Mouse (Mus musculus): Measurements from ENCODE around the gene Rep15. TPM values are rescaled to one million over a fixed set of nuclear protein-coding genes. Genes with fewer than 3 reads are reported as not detected.

Gene Rep15
- polyA plus RNA-seq, 1 experiment from 2014 or later, result 5.7 TPM

DNA sequence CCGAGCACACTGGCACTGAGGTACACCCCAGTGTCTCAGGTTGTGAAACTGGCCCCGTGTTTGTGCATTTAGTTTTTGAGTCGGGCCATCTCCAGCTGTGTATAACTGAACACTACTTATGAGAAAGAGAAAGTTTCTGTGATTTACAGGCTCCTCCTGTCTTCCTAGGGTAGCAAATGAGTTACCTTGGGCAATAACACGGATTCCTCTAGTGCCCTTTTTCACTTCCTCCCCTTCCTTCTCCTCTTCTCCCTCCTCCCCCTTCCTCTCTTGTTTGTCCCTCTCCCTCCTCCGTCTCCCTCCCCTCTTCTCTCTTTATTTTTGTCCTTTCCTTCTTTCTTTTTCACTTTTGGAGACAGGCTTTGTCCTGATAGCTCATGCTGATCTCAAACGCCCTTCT is 20.8 kb upstream of the Rep15 start:
- ATAC-seq, result no peak
- Histone ChIP-seq H3K9me3 (no peaks in the 10 kb centered on the region), H3K4me1 (replicated peaks) (no peaks in the 10 kb centered on the region), H3K4me2 (replicated peaks) (no peak overlapping the region), H3K4me3 (replicated peaks) (no peak overlapping the region), H3K36me3 (peaks cover 7% of the 10 kb centered on the region; the same call in 1 of the 2 replicates), H3K27ac (no peak overlapping the region), H3K9ac (no peak overlapping the region), H3K27me3 (replicated peaks) (no peaks in the 10 kb centered on the region)
- 79% methylated on average over 6 of the region's 6 CpGs for WGBS

DNA sequence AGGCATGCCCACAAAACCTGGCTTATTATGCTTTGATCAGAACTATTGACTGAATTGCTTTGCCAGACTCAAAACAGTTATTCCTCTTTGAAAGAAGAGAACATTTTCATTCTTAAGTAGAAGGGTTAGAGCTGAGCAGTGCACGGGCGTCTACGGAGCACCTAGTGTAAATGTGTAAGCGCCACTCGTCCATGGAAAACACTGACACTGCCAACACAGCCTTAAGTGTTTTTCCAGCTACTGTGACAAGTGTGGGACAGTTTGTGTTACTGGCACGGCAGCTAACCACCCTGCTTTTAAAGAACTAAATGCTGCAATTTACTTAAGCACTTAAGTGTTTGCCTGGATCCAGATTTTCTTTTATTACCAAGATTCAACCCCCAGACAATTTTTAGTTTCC is 20.4 kb upstream of the Rep15 start:
- 87% methylated on average over 6 of the region's 6 CpGs for WGBS
- H3K27ac ChIP-seq, result no peak overlapping the region
- H3K9ac ChIP-seq, result no peak overlapping the region
- ATAC-seq, result no peak
- no peak overlapping the region for H3K4me2 ChIP-seq (replicated peaks)
- H3K4me1 ChIP-seq (replicated peaks), result no peaks in the 10 kb centered on the region
- no peak overlapping the region for H3K4me3 ChIP-seq (replicated peaks)
- peaks cover 7% of the 10 kb centered on the region; the same call in 1 of the 2 replicates for H3K36me3 ChIP-seq
- no peaks in the 10 kb centered on the region for H3K27me3 ChIP-seq (replicated peaks)
- H3K9me3 ChIP-seq, result no peaks in the 10 kb centered on the region

DNA sequence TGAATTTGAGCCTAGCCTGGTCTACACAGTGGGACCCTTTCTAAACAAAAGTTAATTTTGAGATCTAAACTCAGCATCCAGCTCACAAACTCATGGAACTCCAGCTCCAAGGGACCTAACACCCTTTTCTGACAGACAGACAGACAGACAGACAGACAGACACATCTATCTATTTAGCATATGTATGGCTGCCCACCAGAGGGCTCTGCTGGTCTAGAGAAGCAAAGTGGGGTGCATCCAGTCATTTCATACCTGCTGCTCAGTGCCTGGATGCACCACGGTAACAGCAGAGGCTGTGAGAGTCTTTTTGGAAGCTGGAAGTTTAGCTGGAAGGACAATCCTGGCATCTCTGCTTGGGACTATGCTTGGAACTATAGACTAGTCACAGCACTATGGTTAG is 18.8 kb upstream of the Rep15 start:
- Histone ChIP-seq H3K9me3 (no peaks in the 10 kb centered on the region), H3K27ac (no peak overlapping the region), H3K27me3 (replicated peaks) (no peaks in the 10 kb centered on the region), H3K9ac (no peak overlapping the region), H3K4me3 (replicated peaks) (no peak overlapping the region), H3K4me2 (replicated peaks) (no peak overlapping the region), H3K36me3 (peaks cover 7% of the 10 kb centered on the region; the same call in 1 of the 2 replicates), H3K4me1 (replicated peaks) (no peaks in the 10 kb centered on the region)
- no peak for ATAC-seq
- 87% methylated on average over 1 of the region's 1 CpGs for WGBS

DNA sequence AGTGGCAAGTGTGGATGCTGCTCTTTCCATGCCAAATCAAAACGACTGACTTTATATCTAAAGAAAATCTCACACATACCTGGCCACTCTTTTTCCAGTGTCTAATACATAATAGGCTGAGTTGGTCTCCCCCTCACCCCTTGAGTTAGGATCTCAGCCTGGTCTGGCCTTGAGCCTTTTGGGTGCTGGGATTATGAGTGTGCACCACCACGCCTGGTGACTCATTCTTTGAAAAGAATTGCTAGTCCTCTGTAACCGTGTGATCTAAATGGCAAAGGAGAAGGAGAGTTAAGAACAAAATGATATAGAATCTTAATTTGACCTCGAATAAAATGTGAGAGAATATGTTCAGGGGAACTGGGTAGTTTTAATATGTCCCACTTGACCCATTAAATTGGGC is 14.5 kb upstream of the Rep15 start:
- no peak overlapping the region for H3K4me3 ChIP-seq (replicated peaks)
- H3K9ac ChIP-seq, result no peak overlapping the region
- H3K9me3 ChIP-seq, result no peaks in the 10 kb centered on the region
- 85% methylated on average over 4 of the region's 4 CpGs for WGBS
- ATAC-seq, result no peak
- H3K4me2 ChIP-seq (replicated peaks), result no peak overlapping the region
- peaks cover 18% of the 10 kb centered on the region for H3K36me3 ChIP-seq
- H3K27ac ChIP-seq, result no peak overlapping the region
- no peaks in the 10 kb centered on the region for H3K4me1 ChIP-seq (replicated peaks)
- H3K27me3 ChIP-seq (replicated peaks), result no peaks in the 10 kb centered on the region

DNA sequence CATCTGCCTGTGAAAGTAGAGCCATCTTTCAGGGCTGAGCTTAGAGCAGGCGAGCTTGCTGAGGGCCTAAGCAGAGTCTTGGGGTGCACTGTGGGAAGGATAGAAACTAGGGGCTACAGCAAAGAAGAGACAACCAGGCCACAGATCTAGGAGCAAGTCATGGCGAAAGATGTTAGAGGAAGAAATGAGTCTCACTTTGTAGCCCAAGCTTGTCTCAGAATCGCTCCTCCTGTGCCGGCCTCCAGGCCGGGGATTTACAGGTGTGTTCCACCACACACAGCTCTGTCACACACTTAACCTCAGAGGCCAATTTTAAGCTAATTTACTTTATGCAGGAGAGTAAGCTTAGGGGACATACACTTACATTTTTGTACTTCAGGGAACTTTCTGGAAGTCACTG is 14.0 kb upstream of the Rep15 start:
- H3K4me3 ChIP-seq (replicated peaks), result no peak overlapping the region
- no peak overlapping the region for H3K9ac ChIP-seq
- no peaks in the 10 kb centered on the region for H3K9me3 ChIP-seq
- no peaks in the 10 kb centered on the region for H3K4me1 ChIP-seq (replicated peaks)
- H3K36me3 ChIP-seq, result peaks cover 18% of the 10 kb centered on the region
- H3K4me2 ChIP-seq (replicated peaks), result no peak overlapping the region
- no peak for ATAC-seq
- 94% methylated on average over 5 of the region's 5 CpGs for WGBS
- no peaks in the 10 kb centered on the region for H3K27me3 ChIP-seq (replicated peaks)
- H3K27ac ChIP-seq, result no peak overlapping the region

DNA sequence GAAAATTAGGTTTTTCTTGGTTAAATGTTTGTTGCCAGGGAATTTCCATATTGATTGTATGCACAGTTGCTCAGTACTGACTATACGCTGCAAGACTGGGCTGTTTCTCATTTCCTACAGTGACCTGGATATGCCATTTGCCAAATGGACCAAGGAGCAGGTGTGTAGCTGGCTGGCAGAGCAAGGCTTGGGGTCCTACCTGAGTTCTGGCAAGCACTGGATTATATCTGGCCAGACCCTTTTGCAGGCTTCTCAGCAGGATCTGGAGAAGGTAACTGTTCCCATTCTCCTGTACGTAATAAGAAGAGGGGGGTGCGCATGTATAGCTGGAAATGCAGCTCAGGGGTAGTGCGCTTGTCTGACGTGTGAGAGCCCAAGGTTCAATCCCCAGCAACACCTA is 11.2 kb upstream of the Rep15 start:
- WGBS, result 96% methylated on average over 5 of the region's 5 CpGs
- H3K4me1 ChIP-seq (replicated peaks), result no peaks in the 10 kb centered on the region
- H3K9me3 ChIP-seq, result no peaks in the 10 kb centered on the region
- H3K9ac ChIP-seq, result no peak overlapping the region
- no peaks in the 10 kb centered on the region for H3K27me3 ChIP-seq (replicated peaks)
- ATAC-seq, result no peak
- H3K36me3 ChIP-seq, result peaks cover 19% of the 10 kb centered on the region
- H3K27ac ChIP-seq, result no peak overlapping the region
- H3K4me2 ChIP-seq (replicated peaks), result no peak overlapping the region
- H3K4me3 ChIP-seq (replicated peaks), result no peak overlapping the region

DNA sequence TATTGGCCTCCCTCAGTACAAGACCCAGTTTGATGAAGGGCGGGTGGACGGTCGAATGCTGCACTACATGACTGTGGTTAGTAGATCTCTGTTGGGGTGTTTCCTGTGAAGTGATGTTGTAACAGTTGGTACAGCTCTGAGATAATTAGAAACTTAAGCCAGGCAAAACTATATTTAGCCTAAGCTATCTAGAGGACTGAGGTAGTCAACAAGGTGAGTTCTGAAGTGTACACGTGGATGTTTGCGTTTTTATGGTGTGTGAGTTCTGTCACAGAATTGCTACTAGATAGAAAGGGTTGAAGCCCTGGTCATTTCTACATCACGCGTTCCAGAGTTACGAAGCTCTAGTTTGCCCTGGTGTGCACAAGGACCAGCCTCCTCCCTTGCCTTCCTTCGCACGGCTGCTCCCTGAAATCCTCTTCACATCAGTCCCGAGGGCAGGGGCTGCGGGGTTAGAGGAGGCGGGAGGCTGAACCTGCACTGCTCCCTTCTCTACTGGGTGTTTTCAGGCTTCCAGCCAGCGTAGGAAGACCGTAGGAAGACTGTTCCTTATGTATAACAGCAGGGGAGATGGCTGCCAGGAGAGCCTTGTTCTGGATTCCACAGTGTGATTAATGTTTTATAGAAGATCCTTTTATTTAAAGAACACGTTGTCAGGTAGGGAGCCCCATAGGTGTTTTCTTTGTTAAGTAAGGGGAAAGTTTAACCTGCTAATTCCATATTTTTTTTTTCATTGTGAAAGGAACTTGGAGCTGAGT is 9.8 kb upstream of the Rep15 start:
- H3K27ac ChIP-seq, result no peak overlapping the region
- H3K4me1 ChIP-seq (replicated peaks), result no peaks in the 10 kb centered on the region
- no peak for ATAC-seq
- no peak overlapping the region for H3K9ac ChIP-seq
- no peaks in the 10 kb centered on the region for H3K9me3 ChIP-seq
- 87% methylated on average over 16 of the region's 16 CpGs for WGBS
- H3K36me3 ChIP-seq, result peaks cover 28% of the 10 kb centered on the region
- no peak overlapping the region for H3K4me3 ChIP-seq (replicated peaks)
- no peak overlapping the region for H3K4me2 ChIP-seq (replicated peaks)
- no peaks in the 10 kb centered on the region for H3K27me3 ChIP-seq (replicated peaks)

DNA sequence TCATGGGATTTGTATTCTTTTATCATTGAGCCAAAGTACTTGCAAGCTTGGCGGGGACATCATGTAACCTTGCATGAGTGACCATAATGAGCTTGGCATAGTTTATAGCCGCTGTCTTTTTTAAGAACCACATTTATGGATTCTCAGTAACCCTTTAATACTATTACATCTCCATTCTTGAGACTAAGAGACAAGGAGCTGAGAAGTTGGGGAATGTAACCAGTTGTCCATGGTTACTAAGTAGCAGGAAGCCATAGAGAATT is 9.3 kb upstream of the Rep15 start:
- no peak overlapping the region for H3K4me2 ChIP-seq (replicated peaks)
- H3K9me3 ChIP-seq, result no peaks in the 10 kb centered on the region
- H3K36me3 ChIP-seq, result peaks cover 28% of the 10 kb centered on the region
- no peaks in the 10 kb centered on the region for H3K27me3 ChIP-seq (replicated peaks)
- H3K4me1 ChIP-seq (replicated peaks), result no peaks in the 10 kb centered on the region
- no peak overlapping the region for H3K9ac ChIP-seq
- 93% methylated on average over 2 of the region's 2 CpGs for WGBS
- H3K27ac ChIP-seq, result no peak overlapping the region
- ATAC-seq, result no peak
- H3K4me3 ChIP-seq (replicated peaks), result no peak overlapping the region

DNA sequence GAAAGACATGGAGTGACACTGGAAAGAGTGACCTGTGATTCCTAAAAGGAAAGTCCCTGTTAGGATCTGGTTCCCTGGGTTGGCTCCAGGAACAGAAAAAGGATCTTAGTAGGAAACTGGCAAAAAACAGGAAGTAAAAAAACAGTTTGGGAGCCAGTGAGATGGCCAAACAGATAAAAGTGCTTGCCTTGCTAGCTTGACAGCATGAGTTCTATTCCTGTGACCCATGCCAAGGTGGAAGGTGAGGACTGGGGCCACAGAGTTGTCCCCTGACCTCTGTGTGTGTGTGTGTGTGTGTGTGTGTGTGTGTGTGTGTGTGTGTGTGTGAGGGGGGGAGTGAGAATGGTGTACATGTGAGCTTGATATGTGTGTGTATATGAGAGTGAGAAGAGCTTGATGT is 8.8 kb upstream of the Rep15 start:
- Histone ChIP-seq H3K4me1 (replicated peaks) (no peaks in the 10 kb centered on the region), H3K4me2 (replicated peaks) (no peak overlapping the region), H3K36me3 (peaks cover 31% of the 10 kb centered on the region), H3K9ac (no peak overlapping the region), H3K9me3 (no peaks in the 10 kb centered on the region), H3K27me3 (replicated peaks) (no peaks in the 10 kb centered on the region), H3K4me3 (replicated peaks) (no peak overlapping the region), H3K27ac (no peak overlapping the region)
- no peak for ATAC-seq

DNA sequence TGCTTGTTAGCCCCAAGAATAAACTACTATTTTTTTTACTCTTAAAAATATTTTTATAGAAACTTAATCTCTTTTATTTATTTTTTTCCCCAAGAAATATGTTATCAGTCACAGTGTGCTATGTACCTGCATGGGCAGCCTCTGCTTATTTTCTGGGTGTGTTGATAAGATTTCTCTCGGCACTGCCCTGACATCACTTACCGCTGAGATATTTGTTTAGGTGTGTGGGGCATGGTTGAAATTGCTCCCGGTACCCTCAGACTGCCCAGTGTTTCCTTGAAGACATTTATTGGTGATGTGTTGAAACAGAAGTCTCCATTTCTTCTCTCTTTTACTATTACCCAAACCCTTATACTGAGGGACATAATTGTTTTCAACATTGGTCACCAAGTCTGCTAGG is 7.6 kb upstream of the Rep15 start:
- H3K27me3 ChIP-seq (replicated peaks), result no peaks in the 10 kb centered on the region
- H3K4me1 ChIP-seq (replicated peaks), result no peaks in the 10 kb centered on the region
- no peak overlapping the region for H3K27ac ChIP-seq
- H3K9me3 ChIP-seq, result no peaks in the 10 kb centered on the region
- H3K36me3 ChIP-seq, result peaks cover 27% of the 10 kb centered on the region
- WGBS, result 59% methylated on average over 3 of the region's 3 CpGs
- no peak overlapping the region for H3K9ac ChIP-seq
- H3K4me3 ChIP-seq (replicated peaks), result no peak overlapping the region
- H3K4me2 ChIP-seq (replicated peaks), result no peak overlapping the region
- no peak for ATAC-seq

DNA sequence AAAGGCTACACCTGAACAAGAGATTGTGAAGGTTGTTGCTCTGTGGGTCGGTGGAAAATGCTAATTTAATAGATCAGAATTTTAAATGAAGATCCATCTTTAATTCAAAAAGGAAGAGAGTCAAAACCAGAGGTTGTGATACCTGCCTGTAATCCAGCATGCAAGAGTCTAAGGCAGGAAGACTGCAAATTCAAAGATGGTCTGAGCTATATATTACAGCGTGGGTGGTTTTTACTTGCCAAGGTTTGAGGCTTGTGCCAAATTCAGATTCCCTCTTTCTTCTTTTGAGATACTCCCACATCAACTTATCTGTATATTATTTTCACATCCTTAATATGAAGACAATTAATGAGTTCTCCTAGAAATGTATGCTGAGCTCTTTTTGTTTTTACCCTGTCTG is 4.0 kb upstream of the Rep15 start:
- H3K27me3 ChIP-seq (replicated peaks), result no peaks in the 10 kb centered on the region
- no peak overlapping the region for H3K4me3 ChIP-seq (replicated peaks)
- peaks cover 24% of the 10 kb centered on the region for H3K36me3 ChIP-seq
- no peak overlapping the region for H3K4me2 ChIP-seq (replicated peaks)
- no peaks in the 10 kb centered on the region for H3K9me3 ChIP-seq
- WGBS, result 86% methylated on average over 2 of the region's 2 CpGs
- H3K27ac ChIP-seq, result no peak overlapping the region
- ATAC-seq, result no peak
- H3K4me1 ChIP-seq (replicated peaks), result no peaks in the 10 kb centered on the region
- no peak overlapping the region for H3K9ac ChIP-seq

DNA sequence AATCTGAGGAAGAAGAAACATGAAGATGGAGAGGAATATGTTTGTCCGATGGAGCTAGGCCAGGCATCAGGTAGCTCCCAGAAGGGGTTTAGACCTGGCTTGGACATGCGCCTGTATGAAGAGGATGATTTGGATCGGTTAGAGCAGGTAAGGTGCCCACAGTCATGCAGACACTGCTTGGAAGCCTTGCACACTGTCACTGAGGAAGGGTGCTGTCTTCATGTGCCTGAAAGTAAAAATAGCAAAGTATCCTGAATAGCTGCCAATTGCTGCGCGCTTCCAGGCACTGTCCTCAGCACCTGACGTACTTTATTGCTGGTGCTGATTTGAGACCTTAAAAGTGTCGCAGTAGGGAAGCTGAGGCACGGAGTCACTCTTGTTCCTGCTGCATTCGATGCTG is 2.8 kb upstream of the Rep15 start:
- no peak overlapping the region for H3K4me3 ChIP-seq (replicated peaks)
- no peak overlapping the region for H3K9ac ChIP-seq
- no peak overlapping the region for H3K27ac ChIP-seq
- no peaks in the 10 kb centered on the region for H3K4me1 ChIP-seq (replicated peaks)
- WGBS, result 91% methylated on average over 9 of the region's 9 CpGs
- H3K27me3 ChIP-seq (replicated peaks), result no peaks in the 10 kb centered on the region
- H3K4me2 ChIP-seq (replicated peaks), result no peak overlapping the region
- H3K9me3 ChIP-seq, result no peaks in the 10 kb centered on the region
- ATAC-seq, result no peak
- peaks cover 24% of the 10 kb centered on the region for H3K36me3 ChIP-seq

DNA sequence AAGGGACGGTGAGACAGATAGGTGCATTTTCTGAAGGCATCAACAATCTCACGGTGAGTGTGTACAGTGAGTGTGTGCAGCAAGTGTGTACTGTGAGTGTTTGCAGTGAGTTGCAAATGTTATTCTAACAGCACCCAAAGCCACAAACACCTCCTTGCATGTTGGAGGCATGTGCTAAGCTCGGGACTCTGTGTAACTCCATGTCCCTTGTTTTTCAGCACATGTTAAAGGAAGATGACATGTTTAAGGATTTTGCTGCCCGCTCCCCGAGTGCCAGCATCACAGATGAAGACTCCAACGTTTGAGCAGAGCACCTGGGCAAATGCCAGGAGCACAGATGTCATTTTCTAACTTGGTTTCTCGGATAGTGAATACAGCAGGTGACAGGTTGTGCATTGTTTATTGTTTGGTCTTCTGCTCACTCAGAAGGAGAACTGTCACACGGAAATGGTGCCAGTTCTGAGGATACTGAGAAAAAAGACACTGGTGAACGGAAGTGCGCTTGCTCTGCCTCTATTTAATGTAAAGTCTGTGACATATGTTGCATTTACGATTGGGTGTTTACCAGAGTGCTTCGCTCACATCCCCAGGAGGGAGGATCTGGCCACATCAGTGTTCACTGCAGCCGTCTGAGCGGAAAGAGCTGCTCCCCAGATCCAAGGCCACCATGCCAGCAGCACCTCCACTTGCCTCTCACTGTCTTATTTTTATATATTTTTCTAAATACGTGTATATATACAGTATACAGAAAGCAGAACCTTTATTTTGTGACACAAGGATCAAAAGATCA is 2.1 kb upstream of the Rep15 start:
- no peaks in the 10 kb centered on the region for H3K27me3 ChIP-seq (replicated peaks)
- H3K9me3 ChIP-seq, result no peaks in the 10 kb centered on the region
- ATAC-seq, result no peak
- 87% methylated on average over 15 of the region's 15 CpGs for WGBS
- H3K36me3 ChIP-seq, result peaks cover 24% of the 10 kb centered on the region
- no peak overlapping the region for H3K27ac ChIP-seq
- no peak overlapping the region for H3K9ac ChIP-seq
- no peaks in the 10 kb centered on the region for H3K4me1 ChIP-seq (replicated peaks)
- H3K4me3 ChIP-seq (replicated peaks), result no peak overlapping the region
- H3K4me2 ChIP-seq (replicated peaks), result no peak overlapping the region
